Mouse (Mus musculus): ENCODE measurements around the gene Dhx38. TPM values are rescaled to one million over a fixed set of nuclear protein-coding genes. Genes with fewer than 3 reads are reported as not detected.
A peak's percentile ranks its signal among the peaks of the same experiment; 100 is the strongest.

The Dhx38 gene
- total RNA-seq, 2 experiments from 2014 or later: 15.0 to 68.6 TPM

- peak; percentile 55 for ATAC-seq (replicated peaks; ENCODE audit: poor library complexity)
These were observed 1.8 kb downstream of the Dhx38 start for GRCm38 (mm10) chr8:109563881-109564280.

DNA sequence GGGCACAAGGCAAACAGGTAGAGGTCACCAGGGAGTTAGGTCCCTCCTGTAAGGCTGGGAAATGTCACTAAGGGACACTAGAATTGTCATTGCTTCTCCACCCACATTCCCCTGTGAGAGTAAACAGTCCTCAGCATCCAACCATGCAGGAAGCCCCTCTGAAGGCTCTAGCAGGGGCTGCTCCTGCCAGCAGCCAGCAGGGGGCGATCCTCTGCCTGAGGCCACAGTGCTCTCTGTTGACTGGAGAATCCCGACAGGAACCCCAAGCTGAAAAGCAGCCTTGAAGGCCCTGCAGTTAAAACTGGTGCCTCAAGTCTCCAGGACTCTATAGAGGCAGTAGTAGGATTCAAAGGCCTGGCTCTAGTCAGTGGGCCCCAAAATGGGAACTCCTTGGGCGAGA lies 14.0 kb downstream of the Dhx38 start:
- peak; percentile 70 for ATAC-seq (replicated peaks; ENCODE audit: poor library complexity)

GRCm38 (mm10) chr8:109544049-109544448 lies 21.6 kb downstream of the Dhx38 start:
- ATAC-seq (replicated peaks; ENCODE audit: poor library complexity): no peak

DNA sequence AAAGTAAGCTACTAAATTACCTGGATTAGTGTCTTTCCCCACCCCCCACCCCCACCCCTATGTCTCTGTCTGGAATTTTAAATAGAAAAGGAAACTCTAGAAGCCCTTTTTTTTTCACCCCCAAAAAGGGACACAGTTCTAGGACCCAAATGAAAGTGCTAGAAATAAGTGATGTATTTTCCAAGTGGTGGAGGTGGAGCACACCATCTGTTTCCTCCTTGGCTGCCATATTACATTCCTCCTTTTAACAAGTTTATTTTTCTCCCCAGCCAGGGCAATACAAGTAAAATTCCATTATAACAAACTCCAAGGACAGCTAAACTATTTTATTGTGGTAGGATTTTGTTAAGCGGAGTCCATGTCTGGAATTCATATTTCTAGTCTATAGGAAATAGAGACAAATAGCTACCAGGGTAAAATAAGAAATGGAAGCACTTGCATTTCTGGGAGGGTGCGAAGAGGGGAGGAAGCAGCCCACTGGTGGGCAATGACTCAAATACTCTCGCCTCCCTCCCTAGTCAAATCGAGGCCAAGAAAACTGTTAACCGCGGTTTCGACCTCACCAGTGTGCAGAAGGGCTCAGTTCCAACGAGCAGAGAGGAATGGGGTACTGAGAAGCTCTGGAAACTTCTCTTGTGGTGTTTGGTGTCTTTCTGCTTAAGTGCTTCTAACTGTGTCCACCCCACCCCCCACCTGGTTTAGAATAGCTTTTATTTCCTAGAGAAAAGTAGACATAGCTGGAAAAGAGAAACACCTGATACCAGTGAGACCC lies 22.7 kb downstream of the Dhx38 start:
- no peak for ATAC-seq (replicated peaks; ENCODE audit: poor library complexity)

DNA sequence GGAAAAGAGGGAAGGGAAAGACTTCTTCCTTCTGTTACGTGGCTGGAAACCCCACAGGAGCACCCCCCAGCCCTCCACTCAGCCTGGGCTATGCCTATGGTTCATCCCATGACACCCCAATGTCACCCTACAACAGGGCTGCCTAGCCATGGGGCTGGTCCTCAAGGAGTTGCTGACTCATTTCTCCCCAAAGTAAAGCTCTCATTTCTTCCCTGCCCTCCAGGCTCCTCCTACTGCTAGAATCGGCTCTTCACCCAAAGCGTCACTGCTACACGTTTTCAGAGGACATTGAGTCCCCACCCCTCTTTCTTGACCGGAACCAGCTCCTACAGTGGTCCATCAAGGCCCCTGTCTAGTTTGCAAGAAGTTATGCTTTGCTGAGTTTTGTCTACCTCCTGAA lies 23.5 kb downstream of the Dhx38 start:
- ATAC-seq (replicated peaks; ENCODE audit: poor library complexity): no peak

GRCm38 (mm10) chr8:109536703-109537102 lies 29.0 kb downstream of the Dhx38 start:
- ATAC-seq (replicated peaks; ENCODE audit: poor library complexity): peak; percentile 92

- peak; percentile 68 for ATAC-seq (replicated peaks; ENCODE audit: poor library complexity)
These were observed 30.3 kb downstream of the Dhx38 start for GRCm38 (mm10) chr8:109535140-109535990.

DNA sequence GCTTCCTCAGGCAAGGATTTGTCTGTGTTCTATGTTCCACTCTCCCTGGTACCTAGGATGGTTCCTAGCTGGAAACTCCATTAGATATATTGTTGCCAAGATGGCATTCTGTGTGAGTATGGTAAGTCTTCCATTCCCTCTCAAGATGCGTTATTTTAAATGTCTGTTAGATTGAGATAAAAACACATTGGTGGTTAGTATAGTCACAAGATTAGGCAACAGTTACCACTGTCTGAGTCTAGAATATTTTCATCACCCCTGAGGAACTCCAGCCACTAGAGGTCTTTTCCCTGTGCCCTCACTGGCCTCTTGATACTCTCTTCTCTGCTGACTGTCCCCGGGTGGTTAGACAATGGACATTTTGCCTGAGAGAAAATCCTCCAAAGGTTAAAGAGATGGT lies 41.7 kb downstream of the Dhx38 start:
- ATAC-seq (replicated peaks; ENCODE audit: poor library complexity): no peak

GRCm38 (mm10) chr8:109505560-109505959 lies 60.1 kb downstream of the Dhx38 start:
- no peak for ATAC-seq (replicated peaks; ENCODE audit: poor library complexity)

DNA sequence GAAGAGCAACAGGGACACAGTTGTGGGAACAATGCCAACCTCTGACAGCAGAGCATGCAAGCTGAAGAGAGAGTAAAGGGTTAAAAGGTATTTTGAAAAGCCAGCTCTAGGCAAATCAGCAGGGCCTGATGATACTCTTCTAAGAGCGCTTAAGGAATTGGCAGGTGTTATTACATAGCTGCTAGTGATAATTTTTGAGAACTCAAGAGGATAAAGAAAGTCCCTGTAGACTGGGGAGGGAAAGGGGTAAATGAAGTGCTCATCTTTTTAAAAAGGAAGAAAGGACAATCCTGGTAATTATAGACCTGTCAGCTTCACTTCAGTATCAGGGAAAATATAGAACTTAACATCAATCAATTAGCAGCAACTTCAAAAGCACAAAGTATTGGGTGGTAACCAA lies 62.1 kb downstream of the Dhx38 start:
- no peak for ATAC-seq (replicated peaks; ENCODE audit: poor library complexity)

GRCm38 (mm10) chr8:109499009-109499717 lies 66.5 kb downstream of the Dhx38 start:
- no peak for ATAC-seq (replicated peaks; ENCODE audit: poor library complexity)

Other genes with a start within 250 kb of the Dhx38 start
- gene Pmfbp1, start 71.8 kb downstream of the Dhx38 start, total RNA-seq (2015): not detected in 2 replicates
- gene Pmfbp1, start 71.8 kb downstream of the Dhx38 start, total RNA-seq (2017): not detected in 2 replicates
- 7.2 and 8.1 TPM in 2 replicates for gene Txnl4b, start within 50 bp of the Dhx38 start, total RNA-seq (2015)
- 16.5 and 18.4 TPM in 2 replicates for gene Txnl4b, start within 50 bp of the Dhx38 start, total RNA-seq (2017)
- gene Hp, start 13.3 kb upstream of the Dhx38 start, total RNA-seq (2015): 175 and 209 TPM in 2 replicates
- gene Hp, start 13.3 kb upstream of the Dhx38 start, total RNA-seq (2017): 273 and 358 TPM in 2 replicates
- gene Dhodh, start 42.8 kb upstream of the Dhx38 start, total RNA-seq (2015): 13.4 and 20.8 TPM in 2 replicates
- 24.8 and 32.4 TPM in 2 replicates for gene Dhodh, start 42.8 kb upstream of the Dhx38 start, total RNA-seq (2017)
- gene Pkd1l3, start 48.7 kb upstream of the Dhx38 start, total RNA-seq (2015): 0.27 and 0.79 TPM in 2 replicates
- gene Pkd1l3, start 48.7 kb upstream of the Dhx38 start, total RNA-seq (2017): 0.12 TPM in 1 of 2 replicates, not detected in the other
- gene Ist1, start 127.4 kb upstream of the Dhx38 start, total RNA-seq (2015): 66.1 and 80.1 TPM in 2 replicates
- gene Ist1, start 127.4 kb upstream of the Dhx38 start, total RNA-seq (2017): 74.6 and 86.1 TPM in 2 replicates
- gene Zfp821, start 139.7 kb upstream of the Dhx38 start, total RNA-seq (2015): 2.2 and 3.8 TPM in 2 replicates
- gene Zfp821, start 139.7 kb upstream of the Dhx38 start, total RNA-seq (2017): 3.8 and 6.4 TPM in 2 replicates
- gene Atxn1l, start 171.9 kb upstream of the Dhx38 start, total RNA-seq (2015): 8.7 and 16.2 TPM in 2 replicates
- 13.7 and 14.7 TPM in 2 replicates for gene Atxn1l, start 171.9 kb upstream of the Dhx38 start, total RNA-seq (2017)
- gene Ap1g1, start 212.7 kb upstream of the Dhx38 start, total RNA-seq (2015): 87.8 and 95.1 TPM in 2 replicates
- gene Ap1g1, start 212.7 kb upstream of the Dhx38 start, total RNA-seq (2017): 61.5 and 67.1 TPM in 2 replicates